Mouse (Mus musculus) small intestine, adult 2 months (tissue): ENCODE data around the gene Klhl22. TPM values are rescaled to one million over a fixed set of nuclear protein-coding genes. Genes with fewer than 3 reads are reported as not detected.
A peak's percentile ranks its signal among the peaks of the same experiment; 100 is the strongest.

Source experiments
- H3K27ac ChIP-seq: fragments of 200-500 bp; 2 replicates; pipeline ENCODE4 v1.5.1; 2012; ENCODE audit warnings: low read depth, low read length, control low read depth, inconsistent platforms; ENCODE audit not compliant: insufficient read depth
- H3K27me3 ChIP-seq: fragments of 200-500 bp; 2 replicates; pipeline ENCODE4 v1.6.1; 2012; ENCODE audit warnings: mild to moderate bottlenecking, moderate library complexity, low read length, inconsistent platforms; ENCODE audit not compliant: control insufficient read depth, insufficient read depth
- H3K36me3 ChIP-seq: fragments of 200-500 bp; 2 replicates; pipeline ENCODE4 v1.6.1; 2012; ENCODE audit warnings: mild to moderate bottlenecking, low read length, control low read depth, inconsistent platforms; ENCODE audit not compliant: control insufficient read depth, insufficient read depth
- H3K4me1 ChIP-seq: fragments of 200-500 bp; 2 replicates; pipeline ENCODE4 v1.6.1; 2012; ENCODE audit warnings: low read length, inconsistent platforms, mixed read lengths; ENCODE audit not compliant: control insufficient read depth, insufficient read depth, insufficient read length
- H3K4me3 ChIP-seq: fragments of 200-500 bp; 2 replicates; pipeline ENCODE4 v1.5.1; 2012; ENCODE audit warnings: low read depth, mild to moderate bottlenecking, control low read depth, inconsistent platforms, low read length, moderate library complexity
- CTCF ChIP-seq: fragments of 200-500 bp; IDR thresholded peaks from 2 replicates; pipeline ENCODE4 v1.5.1; 2012; ENCODE audit warnings: low read depth, mild to moderate bottlenecking, control low read depth, inconsistent platforms, low read length, moderate library complexity, mixed read lengths; ENCODE audit not compliant: insufficient replicate concordance, insufficient read length; ENCODE audit errors: extremely low read depth
- POLR2A ChIP-seq: fragments of 200-500 bp; IDR thresholded peaks from 2 replicates; pipeline ENCODE4 v1.6.1; 2012; ENCODE audit warnings: low read depth, mild to moderate bottlenecking, control low read depth, inconsistent platforms, low read length, moderate library complexity
- WGBS: fragments of 180-500 bp; shearing (Covaris S2); methylation state at CpG from one replicate; pipeline ENCODE4 v1.1.7; 2018; 5-methylcytosine and 5-hydroxymethylcytosine counted together
- polyA plus RNA-seq: library from polyadenylated mRNA; depleted of rRNA; stranded (reverse); fragments of >200 nt; gene quantifications from 2 replicates; pipeline ENCODE4 v1.2.3, GENCODE M21; 2012

Klhl22 gene
- polyA plus RNA-seq, 1 experiment: 60.9 TPM

- Histone ChIP-seq H3K36me3 (no peaks in the 10 kb centered on the region), H3K27ac (no peak overlapping the region), H3K27me3 (peaks cover 63% of the 10 kb centered on the region), H3K4me3 (peak overlapping the region; percentile 66), H3K4me1 (peaks cover 28% of the 10 kb centered on the region)
- no peak for TF ChIP-seq POLR2A
- no peak for TF ChIP-seq CTCF
- 22% methylated on average over 50 of the region's 50 CpGs for WGBS
Measured at GRCm38 (mm10) chr16:17806581-17807191, 47.3 kb downstream of the Klhl22 start.

GRCm38 (mm10) chr16:17807192-17808009, 48.0 kb downstream of the Klhl22 start:
- TF ChIP-seq CTCF: no peak
- TF ChIP-seq POLR2A: no peak
- H3K27me3 ChIP-seq: peaks cover 56% of the 10 kb centered on the region
- H3K27ac ChIP-seq: no peak overlapping the region
- H3K4me3 ChIP-seq: peak overlapping the region; percentile 66
- H3K4me1 ChIP-seq: peaks cover 27% of the 10 kb centered on the region
- H3K36me3 ChIP-seq: no peaks in the 10 kb centered on the region
- 14% methylated on average over 72 of the region's 73 CpGs for WGBS

GRCm38 (mm10) chr16:17809125-17809524, 49.7 kb downstream of the Klhl22 start:
- no peaks in the 10 kb centered on the region for H3K36me3 ChIP-seq
- H3K4me1 ChIP-seq: peaks cover 12% of the 10 kb centered on the region
- peaks cover 43% of the 10 kb centered on the region for H3K27me3 ChIP-seq
- WGBS: 88% methylated on average over 4 of the region's 4 CpGs
- TF ChIP-seq POLR2A (no peak), CTCF (no peak)
- H3K27ac ChIP-seq: no peak overlapping the region
- H3K4me3 ChIP-seq: no peak overlapping the region

- 51% methylated on average over 7 of the region's 7 CpGs for WGBS
- Histone ChIP-seq H3K36me3 (no peaks in the 10 kb centered on the region), H3K27ac (no peak overlapping the region), H3K4me1 (peaks cover 8% of the 10 kb centered on the region), H3K27me3 (peaks cover 38% of the 10 kb centered on the region), H3K4me3 (no peak overlapping the region)
- TF ChIP-seq POLR2A: no peak
- TF ChIP-seq CTCF: no peak
Measured at GRCm38 (mm10) chr16:17809711-17810110, 50.3 kb downstream of the Klhl22 start.

GRCm38 (mm10) chr16:17812120-17812519, 52.7 kb downstream of the Klhl22 start:
- Histone ChIP-seq H3K27me3 (peaks cover 21% of the 10 kb centered on the region), H3K4me1 (peaks cover 6% of the 10 kb centered on the region), H3K27ac (no peak overlapping the region), H3K36me3 (no peaks in the 10 kb centered on the region), H3K4me3 (no peak overlapping the region)
- TF ChIP-seq POLR2A (no peak), CTCF (no peak)
- 4% methylated on average over 5 of the region's 5 CpGs for WGBS

- TF ChIP-seq CTCF: no peak
- peaks cover 10% of the 10 kb centered on the region for H3K27me3 ChIP-seq
- H3K4me3 ChIP-seq: no peak overlapping the region
- 63% methylated on average over 4 of the region's 4 CpGs for WGBS
- peaks cover 4% of the 10 kb centered on the region for H3K4me1 ChIP-seq
- no peaks in the 10 kb centered on the region for H3K36me3 ChIP-seq
- H3K27ac ChIP-seq: no peak overlapping the region
Measured at GRCm38 (mm10) chr16:17813173-17813572, 53.8 kb downstream of the Klhl22 start.
